Mouse (Mus musculus) bone marrow macrophage, adult 2 months (primary cell): ENCODE measurements around the gene Dync1li1.

ENCODE experiments used
- CTCF ChIP-seq: IDR thresholded peaks from 2 replicates; pipeline ENCODE4 v1.5.1; 2012; ENCODE audit warnings: low read depth, mild to moderate bottlenecking, low read length, moderate library complexity
- POLR2A ChIP-seq: IDR thresholded peaks from 2 replicates; pipeline ENCODE4 v1.6.1; 2012; ENCODE audit warnings: mild to moderate bottlenecking, low read depth, low read length, borderline replicate concordance

- no peak for TF ChIP-seq CTCF
- TF ChIP-seq POLR2A, result no peak
Measured at GRCm38 (mm10) chr9:114679944-114680343, 8.6 kb upstream of the Dync1li1 start.
